Mouse (Mus musculus) limb, embryonic 14.5 days (tissue): ENCODE measurements at regions not wholly inside any gene's neighbourhood (a gene's known extent, or its start where the extent isn't known, plus 50 kb on each side); places are given as distances from the start of the nearest gene placed in this dataset.

Experiments used
- ATAC-seq: fragments of 200-750 bp; cut with Nextera tagmentation; 2 replicates; pipeline ENCODE4 v1.8.0; 2017; ENCODE audit warnings: low read depth, moderate number of reproducible peaks, moderate TSS enrichment; ENCODE audit not compliant: low FRiP score
- DNase-seq: peaks from one replicate; pipeline ENCODE4 v3.0.0-alpha.2; 2015; ENCODE audit warnings: low spot score
- H3K27ac ChIP-seq: fragments of 300-500 bp; sonication (generic); replicated peaks from 2 replicates; pipeline ENCODE4 v1.5.1; 2014; ENCODE audit warnings: low read depth, mild to moderate bottlenecking, low read length, moderate library complexity, mixed read lengths
- H3K27me3 ChIP-seq: fragments of 300-500 bp; sonication (generic); 2 replicates; pipeline ENCODE4 v1.6.1; 2014; ENCODE audit warnings: low read length, mixed read lengths; ENCODE audit not compliant: control insufficient read depth, insufficient read depth
- H3K36me3 ChIP-seq: fragments of 300-500 bp; sonication (generic); 2 replicates; pipeline ENCODE4 v1.6.1; 2014; ENCODE audit warnings: mild to moderate bottlenecking, low read length, moderate library complexity, mixed read lengths; ENCODE audit not compliant: control insufficient read depth, insufficient read depth
- H3K4me1 ChIP-seq: fragments of 300-500 bp; sonication (generic); 2 replicates; pipeline ENCODE4 v1.6.1; 2014; ENCODE audit warnings: antibody characterized with exemption, low read length, mixed read lengths; ENCODE audit not compliant: control insufficient read depth, insufficient read depth
- H3K4me2 ChIP-seq: fragments of 300-500 bp; sonication (generic); replicated peaks from 2 replicates; pipeline ENCODE4 v1.6.1; 2014; ENCODE audit warnings: low read depth, mild to moderate bottlenecking, low read length, moderate library complexity; ENCODE audit not compliant: severe bottlenecking
- H3K4me3 ChIP-seq: fragments of 300-500 bp; sonication (generic); replicated peaks from 2 replicates; pipeline ENCODE4 v1.5.1; 2014; ENCODE audit warnings: low read length
- H3K9ac ChIP-seq: fragments of 300-500 bp; sonication (generic); 2 replicates; pipeline ENCODE4 v1.6.1; 2014; ENCODE audit warnings: mild to moderate bottlenecking, low read depth, low read length, moderate library complexity; ENCODE audit not compliant: severe bottlenecking
- H3K9me3 ChIP-seq: fragments of 300-500 bp; sonication (generic); 2 replicates; pipeline ENCODE4 v1.6.1; 2016; ENCODE audit warnings: low read length; ENCODE audit not compliant: control insufficient read depth
- POLR2A ChIP-seq: fragments of 200-500 bp; IDR thresholded peaks from 2 replicates; pipeline ENCODE4 v1.8.0; 2012; ENCODE audit warnings: inconsistent platforms, mild to moderate bottlenecking, moderate library complexity, borderline replicate concordance; ENCODE audit not compliant: insufficient read depth, insufficient read length; ENCODE audit errors: extremely low read depth
- WGBS: fragments of 180-500 bp; shearing (Covaris S2); extraction: QIAGEN DNeasy Blood & Tissue Kit; methylation state at CpG from one replicate; pipeline ENCODE4 v1.1.7; 2014; 5-methylcytosine and 5-hydroxymethylcytosine counted together

DNA sequence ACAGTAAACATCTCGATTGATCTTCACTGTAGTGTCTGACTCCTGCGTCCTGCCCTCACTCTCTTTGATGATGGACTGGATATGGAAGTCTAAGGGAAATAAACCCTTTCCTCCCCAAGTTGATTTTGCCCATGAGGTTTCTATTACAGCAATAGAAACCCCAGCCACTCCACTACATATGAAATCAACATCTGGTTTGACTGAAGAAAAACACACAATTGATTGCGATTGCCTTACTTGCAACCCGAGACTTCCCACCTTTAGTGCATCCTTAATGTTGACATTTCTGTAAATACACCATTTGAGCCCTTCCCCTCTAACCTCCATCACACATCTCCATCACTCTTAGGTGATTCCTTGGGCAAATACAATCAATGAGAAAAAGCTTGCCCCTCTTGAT lies 255.6 kb upstream of the Tle4 start:
- WGBS: 27% methylated on average over 4 of the region's 4 CpGs
- H3K4me3 ChIP-seq: no peak overlapping the region
- H3K4me1 ChIP-seq: no peaks in the 10 kb centered on the region
- no peaks in the 10 kb centered on the region for H3K27me3 ChIP-seq
- H3K4me2 ChIP-seq: no peak overlapping the region
- H3K9ac ChIP-seq: no peak overlapping the region
- no peaks in the 10 kb centered on the region for H3K9me3 ChIP-seq
- H3K27ac ChIP-seq: no peak overlapping the region
- TF ChIP-seq POLR2A: no peak
- DNase-seq (no peak), ATAC-seq (no peak)
- H3K36me3 ChIP-seq: no peaks in the 10 kb centered on the region

DNA sequence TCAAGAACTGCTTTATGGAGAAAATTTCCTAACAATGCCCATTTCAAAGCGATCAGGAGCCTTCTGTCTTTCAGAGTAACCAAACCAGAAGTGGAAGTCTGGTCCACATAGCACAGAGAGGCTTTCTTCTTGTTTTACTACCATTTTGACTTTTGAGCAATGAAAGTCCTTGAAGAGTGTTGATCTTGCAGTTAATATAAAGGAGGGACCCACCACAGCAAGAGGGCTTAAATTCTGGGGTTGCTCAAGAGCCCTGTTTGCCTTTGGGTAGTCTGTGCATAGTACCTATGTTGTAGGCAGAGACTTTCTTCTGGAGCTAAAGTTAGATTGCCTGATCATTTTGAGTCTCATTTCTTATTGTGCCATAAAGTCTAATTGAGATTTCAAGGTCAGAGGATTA lies 251.7 kb upstream of the Tle4 start:
- no peak overlapping the region for H3K9ac ChIP-seq
- no peak overlapping the region for H3K4me2 ChIP-seq
- ATAC-seq (no peak), DNase-seq (no peak)
- WGBS: 70% methylated on average over 1 of the region's 1 CpGs
- H3K27me3 ChIP-seq: no peaks in the 10 kb centered on the region
- H3K27ac ChIP-seq: no peak overlapping the region
- no peak for TF ChIP-seq POLR2A
- no peaks in the 10 kb centered on the region for H3K4me1 ChIP-seq
- no peaks in the 10 kb centered on the region for H3K36me3 ChIP-seq
- H3K4me3 ChIP-seq: no peak overlapping the region
- H3K9me3 ChIP-seq: no peaks in the 10 kb centered on the region

DNA sequence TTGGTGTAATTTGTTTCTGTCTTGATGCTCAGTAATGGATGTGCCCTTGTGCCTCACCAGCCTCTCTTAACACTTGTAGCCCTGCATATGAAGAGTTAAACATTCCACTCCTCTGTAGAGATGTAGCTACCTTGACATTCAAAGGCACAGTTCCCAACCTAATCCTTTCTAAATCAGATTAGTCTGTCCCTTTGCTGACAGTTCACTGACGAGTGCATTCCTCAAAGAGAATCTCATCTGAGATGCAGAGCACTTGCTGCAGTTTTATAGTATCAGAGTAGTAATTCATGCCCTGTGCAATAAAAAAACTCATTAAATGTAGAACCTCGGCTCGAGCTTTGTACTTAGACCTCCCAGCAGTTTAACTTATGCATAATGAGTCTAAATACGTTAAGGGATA lies 249.3 kb upstream of the Tle4 start:
- no peak for TF ChIP-seq POLR2A
- H3K4me2 ChIP-seq: no peak overlapping the region
- WGBS: 14% methylated on average over 4 of the region's 4 CpGs
- H3K4me1 ChIP-seq: no peaks in the 10 kb centered on the region
- H3K4me3 ChIP-seq: no peak overlapping the region
- no peaks in the 10 kb centered on the region for H3K9me3 ChIP-seq
- no peaks in the 10 kb centered on the region for H3K36me3 ChIP-seq
- H3K9ac ChIP-seq: no peak overlapping the region
- H3K27ac ChIP-seq: no peak overlapping the region
- ATAC-seq: no peak
- no peaks in the 10 kb centered on the region for H3K27me3 ChIP-seq
- no peak for DNase-seq

DNA sequence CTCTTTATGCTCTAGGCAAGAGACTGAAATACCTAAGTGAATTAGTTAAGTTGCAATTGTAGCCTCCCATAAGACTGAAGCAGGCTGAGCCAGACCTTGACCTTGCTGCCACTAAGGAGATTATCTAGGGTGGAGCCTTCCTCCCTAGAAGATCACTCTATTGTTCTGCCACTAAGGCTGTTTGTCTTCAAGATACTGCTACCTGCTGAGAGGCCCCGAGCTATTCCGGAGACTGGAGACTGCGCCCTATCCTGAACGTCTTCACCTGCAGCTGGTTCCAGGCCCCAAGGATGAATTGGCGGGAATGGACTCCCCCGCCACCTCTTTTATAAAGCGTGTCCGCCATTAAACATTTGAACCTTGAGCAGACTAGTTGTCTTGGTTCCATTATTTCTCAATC lies 237.8 kb upstream of the Tle4 start:
- no peak overlapping the region for H3K27ac ChIP-seq
- H3K9ac ChIP-seq: no peak overlapping the region
- no peaks in the 10 kb centered on the region for H3K4me1 ChIP-seq
- no peaks in the 10 kb centered on the region for H3K36me3 ChIP-seq
- ATAC-seq: no peak
- H3K4me3 ChIP-seq: no peak overlapping the region
- no peaks in the 10 kb centered on the region for H3K9me3 ChIP-seq
- 76% methylated on average over 8 of the region's 8 CpGs for WGBS
- TF ChIP-seq POLR2A: no peak
- DNase-seq: no peak
- H3K27me3 ChIP-seq: no peaks in the 10 kb centered on the region
- H3K4me2 ChIP-seq: no peak overlapping the region

DNA sequence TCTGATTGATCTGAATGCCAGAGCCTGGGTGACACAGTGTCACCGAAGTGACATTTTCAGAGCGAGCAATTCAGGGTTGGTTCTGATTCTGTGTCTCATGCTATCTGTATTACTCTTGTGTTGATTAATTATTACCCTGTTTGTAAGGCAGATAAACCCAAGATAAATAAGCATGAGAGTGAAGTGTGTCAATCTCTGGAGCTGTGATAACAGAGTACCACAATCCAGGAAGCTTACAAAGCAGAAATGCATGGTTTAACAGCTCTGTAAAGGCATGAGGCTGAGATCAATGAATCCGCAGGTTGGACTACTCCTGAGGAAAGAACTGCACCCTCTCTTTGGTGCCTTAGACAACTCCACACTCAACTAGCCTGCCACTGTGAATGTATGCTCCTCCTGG lies 218.5 kb upstream of the Tle4 start:
- ATAC-seq (no peak), DNase-seq (no peak)
- no peak overlapping the region for H3K4me3 ChIP-seq
- 73% methylated on average over 3 of the region's 3 CpGs for WGBS
- H3K4me1 ChIP-seq: no peaks in the 10 kb centered on the region
- no peaks in the 10 kb centered on the region for H3K9me3 ChIP-seq
- TF ChIP-seq POLR2A: no peak
- no peaks in the 10 kb centered on the region for H3K36me3 ChIP-seq
- H3K9ac ChIP-seq: no peak overlapping the region
- no peak overlapping the region for H3K27ac ChIP-seq
- H3K27me3 ChIP-seq: no peaks in the 10 kb centered on the region
- no peak overlapping the region for H3K4me2 ChIP-seq

DNA sequence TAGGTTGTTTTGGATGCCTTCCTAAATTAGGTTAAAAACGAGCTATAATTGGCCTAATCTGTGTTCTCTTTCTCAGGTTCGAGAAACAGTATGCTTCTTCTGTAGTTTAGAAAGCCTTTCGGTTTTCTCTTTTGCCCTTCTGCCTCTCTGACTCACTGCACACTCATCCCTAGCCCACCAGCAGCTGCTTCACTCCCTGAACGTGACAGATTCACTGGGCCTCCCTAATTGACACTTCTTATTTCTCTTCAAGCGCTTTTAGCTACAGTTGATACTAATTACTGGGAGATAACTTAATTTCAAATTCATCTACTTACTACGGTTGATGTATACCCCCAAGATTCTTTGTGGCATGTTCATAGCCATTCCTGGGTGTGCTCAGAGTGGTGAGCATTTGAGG lies 208.9 kb upstream of the Tle4 start:
- no peaks in the 10 kb centered on the region for H3K27me3 ChIP-seq
- WGBS: 57% methylated on average over 6 of the region's 6 CpGs
- no peak overlapping the region for H3K27ac ChIP-seq
- H3K4me2 ChIP-seq: no peak overlapping the region
- H3K36me3 ChIP-seq: no peaks in the 10 kb centered on the region
- DNase-seq (no peak), ATAC-seq (no peak)
- H3K9me3 ChIP-seq: no peaks in the 10 kb centered on the region
- H3K9ac ChIP-seq: no peak overlapping the region
- no peak overlapping the region for H3K4me3 ChIP-seq
- TF ChIP-seq POLR2A: no peak
- H3K4me1 ChIP-seq: no peaks in the 10 kb centered on the region
